Mouse (Mus musculus) neural tube, embryonic 14.5 days (tissue): ENCODE measurements around the gene Sorbs1. TPM values are rescaled to one million over a fixed set of nuclear protein-coding genes. Genes with fewer than 3 reads are reported as not detected.

ENCODE experiments used
- ATAC-seq: fragments of 200-750 bp; cut with Nextera tagmentation; 2 replicates; pipeline ENCODE4 v1.8.0; 2017; ENCODE audit warnings: low read depth, mild to moderate bottlenecking, moderate TSS enrichment, moderate library complexity
- H3K27ac ChIP-seq: fragments of 300-500 bp; sonication (generic); 2 replicates; pipeline ENCODE4 v1.5.1; 2014; ENCODE audit warnings: low read depth, mild to moderate bottlenecking, control low read depth, low read length, moderate library complexity, mixed read lengths
- H3K27me3 ChIP-seq: fragments of 300-500 bp; sonication (generic); 2 replicates; pipeline ENCODE4 v1.6.1; 2014; ENCODE audit warnings: low read length; ENCODE audit not compliant: control insufficient read depth, insufficient read depth
- H3K36me3 ChIP-seq: fragments of 300-500 bp; sonication (generic); 2 replicates; pipeline ENCODE4 v1.6.1; 2014; ENCODE audit warnings: low read length, mixed read lengths; ENCODE audit not compliant: control insufficient read depth, insufficient read depth
- H3K4me1 ChIP-seq: fragments of 300-500 bp; sonication (generic); 2 replicates; pipeline ENCODE4 v1.6.1; 2014; ENCODE audit warnings: low read length; ENCODE audit not compliant: control insufficient read depth, insufficient read depth
- H3K4me2 ChIP-seq: fragments of 300-500 bp; sonication (generic); 2 replicates; pipeline ENCODE4 v1.6.1; 2014; ENCODE audit warnings: mild to moderate bottlenecking, low read depth, low read length, control low read depth
- H3K4me3 ChIP-seq: fragments of 300-500 bp; sonication (generic); 2 replicates; pipeline ENCODE4 v1.5.1; 2014; ENCODE audit warnings: low read depth, low read length, control low read depth, mixed read lengths
- H3K9ac ChIP-seq: fragments of 300-500 bp; sonication (generic); replicated peaks from 2 replicates; pipeline ENCODE4 v1.6.1; 2014; ENCODE audit warnings: low read depth, mild to moderate bottlenecking, control low read depth, low read length, mixed read lengths
- H3K9me3 ChIP-seq: fragments of 300-500 bp; sonication (generic); 2 replicates; pipeline ENCODE4 v1.6.1; 2016; ENCODE audit warnings: low read length; ENCODE audit not compliant: control insufficient read depth
- WGBS: fragments of 180-500 bp; shearing (Covaris S2); extraction: QIAGEN DNeasy Blood & Tissue Kit; methylation state at CpG from one replicate; pipeline ENCODE4 v1.1.7; 2014; 5-methylcytosine and 5-hydroxymethylcytosine counted together
- polyA plus RNA-seq: library from polyadenylated mRNA; unstranded; fragments of >200 nt; fragmentation: Nextera tagmentation; extraction: Ambion mirVana; gene quantifications from 2 replicates; pipeline ENCODE4 v1.2.1, GENCODE M21; 2014

The Sorbs1 gene
- polyA plus RNA-seq, 1 experiment from 2014 or later, result 117 TPM

DNA sequence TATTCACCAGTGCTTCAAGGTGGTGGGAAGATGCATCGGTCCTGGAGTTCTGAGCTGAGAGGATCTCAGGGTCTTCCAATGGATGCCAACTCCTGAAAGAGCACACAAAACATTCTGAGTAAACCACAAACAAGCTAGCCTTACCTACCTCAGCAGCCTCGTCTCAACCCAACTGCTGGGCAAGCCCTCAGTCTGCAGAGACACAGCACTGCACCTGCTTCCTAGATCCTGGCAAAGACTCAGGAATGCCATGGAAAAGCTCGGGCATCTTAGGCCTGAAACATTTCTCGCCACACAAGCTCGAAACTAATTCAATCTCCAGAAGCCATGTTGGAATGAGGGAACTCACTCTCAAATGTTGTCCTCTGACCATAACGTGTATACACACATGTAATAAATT is 62.3 kb downstream of the Sorbs1 start:
- Histone ChIP-seq H3K4me2 (no peak overlapping the region), H3K4me3 (no peak overlapping the region), H3K27ac (no peak overlapping the region), H3K9me3 (no peaks in the 10 kb centered on the region), H3K36me3 (no peaks in the 10 kb centered on the region), H3K4me1 (no peaks in the 10 kb centered on the region), H3K9ac (no peak overlapping the region), H3K27me3 (no peaks in the 10 kb centered on the region)
- ATAC-seq, result no peak
- 91% methylated on average over 6 of the region's 6 CpGs for WGBS

- WGBS, result 98% methylated on average over 9 of the region's 9 CpGs
- Histone ChIP-seq H3K4me3 (no peak overlapping the region), H3K36me3 (no peaks in the 10 kb centered on the region)
These were observed 67.1 kb downstream of the Sorbs1 start for GRCm38 (mm10) chr19:40446525-40446924.

GRCm38 (mm10) chr19:40442377-40442776 is 71.2 kb downstream of the Sorbs1 start:
- no peaks in the 10 kb centered on the region for H3K4me1 ChIP-seq

More at GRCm38 (mm10) chr19:40446525-40446924, 67.1 kb downstream of the Sorbs1 start:
- Histone ChIP-seq H3K27ac (no peak overlapping the region), H3K27me3 (no peaks in the 10 kb centered on the region), H3K4me2 (no peak overlapping the region), H3K9ac (no peak overlapping the region), H3K9me3 (no peaks in the 10 kb centered on the region), H3K4me1 (no peaks in the 10 kb centered on the region)
- ATAC-seq, result no peak

DNA sequence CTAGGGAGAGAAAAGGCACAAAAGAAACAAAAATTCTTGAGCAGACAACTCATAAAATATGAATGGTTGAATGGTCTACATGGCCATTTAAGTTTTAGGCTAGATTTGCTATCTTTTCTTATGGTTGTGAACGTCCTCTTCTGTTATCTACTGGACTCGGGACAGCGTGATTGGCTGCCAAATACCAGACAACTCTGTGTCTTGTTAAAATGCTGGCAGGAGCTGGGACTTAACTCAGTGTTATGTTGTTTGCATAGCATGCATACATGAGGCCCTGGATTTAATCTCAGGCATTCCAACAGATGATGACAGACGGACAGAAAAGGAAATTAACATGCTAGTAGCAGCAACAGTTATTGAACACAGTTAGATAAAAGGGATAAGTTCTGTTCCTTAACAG is 72.6 kb downstream of the Sorbs1 start:
- 86% methylated on average over 4 of the region's 4 CpGs for WGBS

More at GRCm38 (mm10) chr19:40442377-40442776, 71.2 kb downstream of the Sorbs1 start:
- H3K27ac ChIP-seq, result no peak overlapping the region
- no peak overlapping the region for H3K4me2 ChIP-seq
- no peaks in the 10 kb centered on the region for H3K36me3 ChIP-seq
- H3K4me3 ChIP-seq, result no peak overlapping the region
- no peaks in the 10 kb centered on the region for H3K9me3 ChIP-seq
- no peaks in the 10 kb centered on the region for H3K27me3 ChIP-seq
- ATAC-seq, result no peak
- H3K9ac ChIP-seq, result no peak overlapping the region
- WGBS, result 96% methylated on average over 3 of the region's 3 CpGs

DNA sequence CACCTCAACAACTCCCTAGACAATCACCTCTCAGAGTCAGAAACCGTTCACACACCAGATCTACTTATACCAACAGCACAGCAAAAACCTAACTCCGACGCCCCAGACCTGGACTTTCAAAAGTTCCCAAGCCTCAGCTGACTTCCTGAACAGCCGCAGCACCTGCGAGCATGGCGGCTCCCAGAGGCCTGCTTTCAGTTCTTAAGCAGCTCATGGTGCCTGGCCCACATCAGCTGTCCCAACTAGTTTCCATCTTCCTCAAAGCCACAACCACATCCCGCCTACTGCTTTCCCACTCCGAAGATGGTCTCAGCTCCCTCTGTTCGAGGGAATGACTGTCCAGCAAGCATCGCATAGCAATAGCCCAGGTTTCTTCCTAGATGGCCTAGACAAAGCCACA is 74.7 kb downstream of the Sorbs1 start:
- H3K36me3 ChIP-seq, result no peaks in the 10 kb centered on the region
- H3K4me3 ChIP-seq, result no peak overlapping the region
- no peak for ATAC-seq
- H3K4me2 ChIP-seq, result no peak overlapping the region
- H3K9me3 ChIP-seq, result no peaks in the 10 kb centered on the region
- no peaks in the 10 kb centered on the region for H3K4me1 ChIP-seq
- no peak overlapping the region for H3K9ac ChIP-seq
- 95% methylated on average over 10 of the region's 10 CpGs for WGBS
- H3K27me3 ChIP-seq, result no peaks in the 10 kb centered on the region
- no peak overlapping the region for H3K27ac ChIP-seq

More for the DNA sequence above, 72.6 kb downstream of the Sorbs1 start:
- ATAC-seq, result no peak
- no peak overlapping the region for H3K9ac ChIP-seq
- no peaks in the 10 kb centered on the region for H3K9me3 ChIP-seq
- H3K4me2 ChIP-seq, result no peak overlapping the region
- no peaks in the 10 kb centered on the region for H3K27me3 ChIP-seq
- H3K27ac ChIP-seq, result no peak overlapping the region
- H3K4me3 ChIP-seq, result no peak overlapping the region
- H3K4me1 ChIP-seq, result no peaks in the 10 kb centered on the region
- H3K36me3 ChIP-seq, result no peaks in the 10 kb centered on the region

DNA sequence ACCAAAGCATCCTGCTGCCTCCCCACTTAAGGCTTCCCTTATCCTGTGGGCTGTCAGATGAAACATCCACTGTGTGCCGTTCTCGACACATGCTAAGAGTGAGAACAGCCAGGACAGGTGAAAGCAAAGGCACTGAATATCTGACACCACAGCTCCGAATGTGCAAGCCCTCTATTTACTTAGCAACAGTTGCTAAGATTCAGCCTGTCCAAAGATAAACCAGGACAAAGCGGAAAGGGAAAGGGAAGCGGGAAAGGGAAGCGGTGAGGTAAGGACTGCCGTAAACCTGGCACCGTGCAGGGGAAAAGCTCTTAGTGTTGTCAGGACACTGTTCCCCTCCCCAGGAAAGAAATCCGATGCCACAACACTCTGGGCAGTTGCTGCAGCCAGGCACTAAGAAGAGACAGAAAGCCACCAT is 75.9 kb downstream of the Sorbs1 start:
- H3K36me3 ChIP-seq, result no peaks in the 10 kb centered on the region
- H3K9me3 ChIP-seq, result no peaks in the 10 kb centered on the region
- peaks cover 5% of the 10 kb centered on the region; the same call in 1 of the 2 replicates for H3K4me1 ChIP-seq
- H3K4me3 ChIP-seq, result no peak overlapping the region
- no peak overlapping the region for H3K27ac ChIP-seq
- H3K9ac ChIP-seq, result no peak overlapping the region
- H3K27me3 ChIP-seq, result no peaks in the 10 kb centered on the region
- 62% methylated on average over 9 of the region's 9 CpGs for WGBS
- no peak for ATAC-seq
- no peak overlapping the region for H3K4me2 ChIP-seq

- Histone ChIP-seq H3K4me1 (peaks cover 5% of the 10 kb centered on the region; the same call in 1 of the 2 replicates), H3K27me3 (no peaks in the 10 kb centered on the region), H3K4me3 (no peak overlapping the region), H3K36me3 (no peaks in the 10 kb centered on the region), H3K9me3 (no peaks in the 10 kb centered on the region), H3K4me2 (no peak overlapping the region), H3K27ac (no peak overlapping the region), H3K9ac (no peak overlapping the region)
- ATAC-seq, result no peak
- WGBS, result 78% methylated on average over 12 of the region's 12 CpGs
These were observed 76.9 kb downstream of the Sorbs1 start for GRCm38 (mm10) chr19:40436465-40437200.

DNA sequence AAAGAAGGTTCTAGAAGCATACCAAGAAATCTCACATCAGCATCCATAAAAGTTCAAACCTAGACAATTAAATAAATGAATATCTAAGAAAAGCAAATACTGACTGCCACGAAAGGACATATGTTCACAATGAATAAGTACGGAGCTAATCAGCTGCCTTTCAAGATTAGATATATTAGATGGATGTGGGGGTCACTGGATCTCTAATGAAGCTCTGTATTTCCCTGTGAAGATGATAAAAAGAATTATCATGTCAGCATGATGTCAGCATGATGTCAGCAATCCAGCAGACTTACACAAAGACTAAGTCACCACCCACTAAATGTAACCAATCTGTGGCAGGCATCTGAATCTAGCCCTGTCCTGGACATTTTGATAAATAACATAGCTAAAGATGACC is 77.8 kb downstream of the Sorbs1 start:
- Histone ChIP-seq H3K27me3 (no peaks in the 10 kb centered on the region), H3K36me3 (no peaks in the 10 kb centered on the region), H3K4me3 (no peak overlapping the region), H3K27ac (no peak overlapping the region), H3K9me3 (no peaks in the 10 kb centered on the region), H3K9ac (no peak overlapping the region), H3K4me2 (no peak overlapping the region), H3K4me1 (peaks cover 5% of the 10 kb centered on the region; the same call in 1 of the 2 replicates)
- ATAC-seq, result no peak
- WGBS, result 93% methylated on average over 2 of the region's 2 CpGs

GRCm38 (mm10) chr19:40435045-40435444 is 78.5 kb downstream of the Sorbs1 start:
- 87% methylated on average over 7 of the region's 7 CpGs for WGBS
- Histone ChIP-seq H3K36me3 (no peaks in the 10 kb centered on the region), H3K4me3 (no peak overlapping the region), H3K27ac (no peak overlapping the region), H3K4me1 (peaks cover 5% of the 10 kb centered on the region; the same call in 1 of the 2 replicates), H3K4me2 (no peak overlapping the region), H3K9me3 (no peaks in the 10 kb centered on the region), H3K9ac (no peak overlapping the region), H3K27me3 (no peaks in the 10 kb centered on the region)
- no peak for ATAC-seq
